Mouse (Mus musculus): Measurements from ENCODE around the gene Adamts7. TPM values are rescaled to one million over a fixed set of nuclear protein-coding genes. Genes with fewer than 3 reads are reported as not detected.

Gene Adamts7
- total RNA-seq, 2 experiments from 2014 or later: 8.4 to 10.7 TPM

Other genes starting within 250 kb of the Adamts7 start
- 100 to 1,000 TPM in 1 of 2 experiments, 10 to 100 TPM in 1; 98.8 to 134 TPM for gene Ctsh, start 108.9 kb upstream of the Adamts7 start, total RNA-seq (2021)
- 100 to 1,000 TPM; 279 to 288 TPM for gene Morf4l1, start 48.3 kb upstream of the Adamts7 start, total RNA-seq (2021)
- 10 to 100 TPM; 33.0 to 34.9 TPM for gene Tbc1d2b, start 107.7 kb downstream of the Adamts7 start, total RNA-seq (2021)

Measured in adrenal gland, postnatal 10 days (tissue).